Mouse (Mus musculus): ENCODE measurements around the gene Nrl. TPM values are rescaled to one million over a fixed set of nuclear protein-coding genes. Genes with fewer than 3 reads are reported as not detected.

Gene Nrl
- polyA plus RNA-seq, 1 experiment, result not detected

DNA sequence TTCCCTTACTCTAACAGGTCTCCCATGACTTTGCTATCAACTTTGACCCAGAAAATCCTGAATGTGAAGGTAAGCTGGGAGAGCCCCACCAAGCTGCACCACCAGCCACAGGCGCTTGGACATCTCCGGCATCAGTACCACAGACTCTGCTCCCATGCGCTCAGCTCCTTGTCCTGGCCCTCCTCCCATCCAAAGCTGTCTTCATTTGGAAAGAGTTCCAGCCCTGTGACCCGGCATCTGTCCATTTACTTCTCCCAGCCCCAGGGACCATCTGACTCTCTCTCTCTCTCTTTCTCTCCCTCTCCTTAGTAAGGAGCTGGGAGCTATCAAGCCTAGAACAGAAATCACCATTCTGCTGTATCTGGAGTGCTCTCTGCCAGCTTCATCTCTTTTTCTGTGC lies 8.9 kb downstream of the Nrl start:
- H3K27me3 ChIP-seq (ENCODE audit: control insufficient read depth, insufficient read depth, insufficient read length), result peaks cover 97% of the 10 kb centered on the region
- H3K4me3 ChIP-seq (ENCODE audit: insufficient read depth, poor library complexity, severe bottlenecking), result no peak overlapping the region
- TF ChIP-seq FOSL1 (IDR thresholded peaks at IDR 0.05; ENCODE audit: insufficient read depth, low read length, poor library complexity, severe bottlenecking), result no peak
- TF ChIP-seq CTCF (IDR thresholded peaks at IDR 0.05; ENCODE audit: control insufficient read depth, insufficient read depth, insufficient read length), result no peak
- TF ChIP-seq MAX (IDR thresholded peaks at IDR 0.05), result no peak
- no peak for TF ChIP-seq MYOG (IDR thresholded peaks at IDR 0.05; ENCODE audit: control insufficient read depth, extremely low read depth, insufficient read length)
- TF ChIP-seq MYOD1 (IDR thresholded peaks at IDR 0.05; ENCODE audit: control insufficient read depth, insufficient read length, low read depth), result no peak
- TF ChIP-seq USF1 (IDR thresholded peaks at IDR 0.05; ENCODE audit: low read depth), result no peak
- no peak for TF ChIP-seq CEBPB (IDR thresholded peaks at IDR 0.05; ENCODE audit: low read depth)
- no peaks in the 10 kb centered on the region for H3K79me3 ChIP-seq (ENCODE audit: low read depth)
- H3ac ChIP-seq (ENCODE audit: control insufficient read depth, insufficient read length, low read depth), result no peak overlapping the region
- H3K36me3 ChIP-seq (ENCODE audit: control insufficient read depth, insufficient read depth), result no peaks in the 10 kb centered on the region
- no peaks in the 10 kb centered on the region for H3K79me2 ChIP-seq (ENCODE audit: control insufficient read depth, insufficient read depth)

DNA sequence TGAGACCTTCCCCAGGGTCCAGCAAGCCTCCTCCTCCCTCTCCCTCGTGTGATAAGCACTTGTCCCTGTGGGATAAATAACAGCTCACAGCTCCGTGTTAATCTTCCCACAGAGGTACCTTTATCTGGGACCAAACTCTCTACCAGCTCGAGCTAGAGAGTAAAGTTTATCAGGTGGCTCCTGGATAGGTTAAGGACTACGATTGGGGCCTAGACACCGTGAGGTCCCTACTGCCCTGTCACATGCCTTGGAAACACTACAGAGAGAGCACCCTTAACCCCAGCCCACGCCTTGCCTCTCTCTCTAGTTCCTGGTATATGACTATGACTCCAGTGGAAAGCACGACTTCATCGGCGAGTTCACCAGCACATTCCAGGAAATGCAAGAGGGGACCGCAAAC lies 10.9 kb downstream of the Nrl start:
- no peaks in the 10 kb centered on the region for H3K79me2 ChIP-seq (ENCODE audit: control insufficient read depth, insufficient read depth)
- no peak for TF ChIP-seq MYOG (IDR thresholded peaks at IDR 0.05; ENCODE audit: control insufficient read depth, extremely low read depth, insufficient read length)
- TF ChIP-seq CEBPB (IDR thresholded peaks at IDR 0.05; ENCODE audit: low read depth), result no peak
- no peak for TF ChIP-seq USF1 (IDR thresholded peaks at IDR 0.05; ENCODE audit: low read depth)
- no peak for TF ChIP-seq CTCF (IDR thresholded peaks at IDR 0.05; ENCODE audit: control insufficient read depth, insufficient read depth, insufficient read length)
- no peak for TF ChIP-seq MAX (IDR thresholded peaks at IDR 0.05)
- H3K27me3 ChIP-seq (ENCODE audit: control insufficient read depth, insufficient read depth, insufficient read length), result peaks cover 98% of the 10 kb centered on the region
- no peak overlapping the region for H3K4me3 ChIP-seq (ENCODE audit: insufficient read depth, poor library complexity, severe bottlenecking)
- no peaks in the 10 kb centered on the region for H3K79me3 ChIP-seq (ENCODE audit: low read depth)
- H3ac ChIP-seq (ENCODE audit: control insufficient read depth, insufficient read length, low read depth), result no peak overlapping the region
- H3K36me3 ChIP-seq (ENCODE audit: control insufficient read depth, insufficient read depth), result no peaks in the 10 kb centered on the region

DNA sequence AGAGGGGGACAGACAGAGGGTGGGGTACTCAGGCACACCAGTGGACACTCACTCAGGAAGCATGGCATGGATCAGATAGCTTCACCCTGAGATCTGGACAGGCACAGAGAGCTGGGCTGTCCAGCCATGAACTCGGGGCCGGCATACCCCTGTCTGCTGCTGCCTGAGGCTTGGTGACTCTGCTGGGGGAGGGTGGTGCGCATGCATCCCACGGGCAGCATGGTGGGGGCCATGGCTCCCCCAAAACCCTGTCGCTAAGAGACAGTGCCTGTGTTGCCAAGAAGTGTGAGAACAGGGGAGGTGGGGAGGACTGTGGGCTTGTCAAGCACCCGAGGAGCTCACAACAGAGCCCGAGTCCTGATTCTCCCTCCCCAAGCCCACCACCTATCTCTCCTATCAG lies 13.7 kb downstream of the Nrl start:
- no peak for TF ChIP-seq MAX (IDR thresholded peaks at IDR 0.05)
- no peak for TF ChIP-seq CTCF (IDR thresholded peaks at IDR 0.05; ENCODE audit: control insufficient read depth, insufficient read depth, insufficient read length)
- no peak for TF ChIP-seq MYOG (IDR thresholded peaks at IDR 0.05; ENCODE audit: control insufficient read depth, extremely low read depth, insufficient read length)
- no peak for TF ChIP-seq USF1 (IDR thresholded peaks at IDR 0.05; ENCODE audit: low read depth)
- no peak for TF ChIP-seq FOSL1 (IDR thresholded peaks at IDR 0.05; ENCODE audit: insufficient read depth, low read length, poor library complexity, severe bottlenecking)
- TF ChIP-seq MYOD1 (IDR thresholded peaks at IDR 0.05; ENCODE audit: control insufficient read depth, insufficient read length, low read depth), result no peak
- no peak for TF ChIP-seq CEBPB (IDR thresholded peaks at IDR 0.05; ENCODE audit: low read depth)
- H3K79me3 ChIP-seq (ENCODE audit: low read depth), result no peaks in the 10 kb centered on the region
- no peak overlapping the region for H3K4me3 ChIP-seq (ENCODE audit: insufficient read depth, poor library complexity, severe bottlenecking)
- H3K27me3 ChIP-seq (ENCODE audit: control insufficient read depth, insufficient read depth, insufficient read length), result peaks cover 98% of the 10 kb centered on the region
- H3K36me3 ChIP-seq (ENCODE audit: control insufficient read depth, insufficient read depth), result no peaks in the 10 kb centered on the region
- H3ac ChIP-seq (ENCODE audit: control insufficient read depth, insufficient read length, low read depth), result no peak overlapping the region
- H3K79me2 ChIP-seq (ENCODE audit: control insufficient read depth, insufficient read depth), result no peaks in the 10 kb centered on the region

DNA sequence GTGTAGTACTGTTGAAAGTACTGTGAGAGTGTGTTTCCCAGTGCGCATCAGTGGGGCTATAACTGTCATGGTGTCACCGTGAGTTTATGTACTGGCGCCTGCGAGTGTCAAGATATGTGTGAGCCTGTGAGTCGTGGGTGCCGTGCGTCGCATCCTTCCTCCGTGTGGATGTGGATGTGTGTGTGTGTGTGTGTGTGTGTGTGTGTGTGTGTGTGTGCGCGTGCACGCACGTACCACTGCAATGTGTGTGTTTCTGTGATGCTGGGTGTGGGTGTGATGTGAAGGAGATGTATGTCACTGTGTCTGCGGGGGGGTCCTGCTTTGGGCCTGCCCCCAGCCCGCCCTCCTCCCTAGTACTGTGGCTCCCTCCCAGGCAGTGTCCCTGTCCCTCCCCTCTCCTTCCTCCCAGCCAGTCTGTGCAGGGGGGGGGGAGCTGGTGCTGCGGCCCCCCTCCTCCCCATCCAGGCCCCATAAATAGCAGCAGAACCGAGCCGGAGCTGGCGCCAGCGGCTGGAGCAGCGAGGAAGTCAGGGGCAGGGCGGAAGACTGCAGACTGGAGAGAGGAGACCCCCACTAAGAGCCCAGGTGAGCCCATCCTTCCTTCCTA lies 14.6 kb downstream of the Nrl start, which contains the start of gene Cpne6:
TSS of gene Cpne6 (plus strand) at position 321 of the 607 bp plus-strand sequence.
- peaks cover 98% of the 10 kb centered on the region for H3K27me3 ChIP-seq (ENCODE audit: control insufficient read depth, insufficient read depth, insufficient read length)
- TF ChIP-seq MYOD1 (IDR thresholded peaks at IDR 0.05; ENCODE audit: control insufficient read depth, insufficient read length, low read depth), result no peak
- TF ChIP-seq USF1 (IDR thresholded peaks at IDR 0.05; ENCODE audit: low read depth), result no peak
- TF ChIP-seq CEBPB (IDR thresholded peaks at IDR 0.05; ENCODE audit: low read depth), result no peak
- no peak for TF ChIP-seq MAX (IDR thresholded peaks at IDR 0.05)
- no peak for TF ChIP-seq FOSL1 (IDR thresholded peaks at IDR 0.05; ENCODE audit: insufficient read depth, low read length, poor library complexity, severe bottlenecking)

DNA sequence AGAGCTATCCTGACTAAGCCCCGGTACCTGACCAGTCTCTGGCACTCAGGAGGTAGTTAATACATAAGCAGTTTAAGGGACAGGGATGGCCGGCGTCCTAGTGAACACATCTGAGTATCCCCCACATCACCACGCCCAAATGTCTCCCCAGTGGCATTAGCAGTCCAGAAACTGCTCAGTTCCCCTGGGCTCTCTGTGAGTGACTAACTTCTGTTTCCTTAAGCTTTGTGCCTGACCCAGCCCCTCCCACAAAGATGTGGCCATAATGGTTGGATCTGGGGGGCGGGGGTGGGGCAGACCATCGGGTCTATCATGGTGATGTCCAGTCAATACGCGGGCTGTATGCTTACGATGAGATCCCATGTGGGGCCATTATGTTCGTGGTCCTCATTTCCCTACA lies 15.2 kb downstream of the Nrl start:
- H3ac ChIP-seq (ENCODE audit: control insufficient read depth, insufficient read length, low read depth), result no peak overlapping the region
- peaks cover 95% of the 10 kb centered on the region for H3K27me3 ChIP-seq (ENCODE audit: control insufficient read depth, insufficient read depth, insufficient read length)

More for the DNA sequence above, 14.6 kb downstream of the Nrl start, which contains the start of gene Cpne6:
- no peaks in the 10 kb centered on the region for H3K79me2 ChIP-seq (ENCODE audit: control insufficient read depth, insufficient read depth)
- no peaks in the 10 kb centered on the region for H3K79me3 ChIP-seq (ENCODE audit: low read depth)
- no peaks in the 10 kb centered on the region for H3K36me3 ChIP-seq (ENCODE audit: control insufficient read depth, insufficient read depth)
- no peak within 1 kb of the TSS for H3ac ChIP-seq (ENCODE audit: control insufficient read depth, insufficient read length, low read depth)
- H3K4me3 ChIP-seq (ENCODE audit: insufficient read depth, poor library complexity, severe bottlenecking), result no peak within 1 kb of the TSS

DNA sequence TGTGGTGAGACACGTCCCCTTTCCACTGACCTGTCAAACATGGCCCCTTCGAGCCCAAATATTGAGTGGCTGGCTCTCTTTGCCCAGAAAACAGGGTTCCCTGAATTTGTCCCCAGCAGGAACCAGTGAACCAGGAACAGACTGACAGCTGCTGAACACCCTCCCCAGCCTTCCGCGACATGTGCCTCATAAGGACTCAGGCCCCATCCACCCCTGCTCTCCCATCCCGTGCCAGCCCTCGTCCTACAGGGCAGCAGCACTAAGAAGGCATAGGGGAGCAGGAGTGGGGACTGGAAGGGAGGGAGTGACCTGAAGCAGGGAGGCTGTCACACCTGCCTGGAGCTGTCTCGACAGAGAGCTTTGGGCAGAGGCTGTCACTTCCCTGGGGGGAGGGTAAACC lies 17.0 kb downstream of the Nrl start:
- no peak for TF ChIP-seq MAX (IDR thresholded peaks at IDR 0.05)
- no peak for TF ChIP-seq MYOD1 (IDR thresholded peaks at IDR 0.05; ENCODE audit: control insufficient read depth, insufficient read length, low read depth)
- no peak for TF ChIP-seq CEBPB (IDR thresholded peaks at IDR 0.05; ENCODE audit: low read depth)
- no peak for TF ChIP-seq CTCF (IDR thresholded peaks at IDR 0.05; ENCODE audit: control insufficient read depth, insufficient read depth, insufficient read length)
- no peak for TF ChIP-seq MYOG (IDR thresholded peaks at IDR 0.05; ENCODE audit: control insufficient read depth, extremely low read depth, insufficient read length)
- TF ChIP-seq FOSL1 (IDR thresholded peaks at IDR 0.05; ENCODE audit: insufficient read depth, low read length, poor library complexity, severe bottlenecking), result no peak
- Histone ChIP-seq H3K36me3 (ENCODE audit: control insufficient read depth, insufficient read depth) (no peaks in the 10 kb centered on the region), H3K4me3 (ENCODE audit: insufficient read depth, poor library complexity, severe bottlenecking) (no peak overlapping the region), H3K27me3 (ENCODE audit: control insufficient read depth, insufficient read depth, insufficient read length) (peaks cover 94% of the 10 kb centered on the region), H3K79me2 (ENCODE audit: control insufficient read depth, insufficient read depth) (no peaks in the 10 kb centered on the region), H3K79me3 (ENCODE audit: low read depth) (no peaks in the 10 kb centered on the region), H3ac (ENCODE audit: control insufficient read depth, insufficient read length, low read depth) (no peak overlapping the region)

More for the DNA sequence above, 15.2 kb downstream of the Nrl start:
- Histone ChIP-seq H3K4me3 (ENCODE audit: insufficient read depth, poor library complexity, severe bottlenecking) (no peak overlapping the region), H3K79me2 (ENCODE audit: control insufficient read depth, insufficient read depth) (no peaks in the 10 kb centered on the region), H3K79me3 (ENCODE audit: low read depth) (no peaks in the 10 kb centered on the region), H3K36me3 (ENCODE audit: control insufficient read depth, insufficient read depth) (no peaks in the 10 kb centered on the region)
- TF ChIP-seq MAX (IDR thresholded peaks at IDR 0.05), result no peak
- TF ChIP-seq MYOD1 (IDR thresholded peaks at IDR 0.05; ENCODE audit: control insufficient read depth, insufficient read length, low read depth), result no peak
- no peak for TF ChIP-seq FOSL1 (IDR thresholded peaks at IDR 0.05; ENCODE audit: insufficient read depth, low read length, poor library complexity, severe bottlenecking)
- no peak for TF ChIP-seq CTCF (IDR thresholded peaks at IDR 0.05; ENCODE audit: control insufficient read depth, insufficient read depth, insufficient read length)
- TF ChIP-seq MYOG (IDR thresholded peaks at IDR 0.05; ENCODE audit: control insufficient read depth, extremely low read depth, insufficient read length), result no peak
- no peak for TF ChIP-seq CEBPB (IDR thresholded peaks at IDR 0.05; ENCODE audit: low read depth)
- no peak for TF ChIP-seq USF1 (IDR thresholded peaks at IDR 0.05; ENCODE audit: low read depth)

Data from C2C12 (cell line).